11 mouse cellular contexts compared by ENCODE assay signal in genomic region chr9:108693946-108694345, GRCm38 (mm10). TPM values are rescaled to one million over a fixed set of nuclear protein-coding genes. Genes with fewer than 3 reads are reported as not detected.
A peak's percentile ranks its signal among the peaks of the same experiment; 100 is the strongest.
DNase-seq lines count a peak whose midpoint lies in the region; ATAC-seq and TF ChIP-seq lines count a peak whose summit lies in the region.
"Had no signal": no experiment of that assay in that cellular context is flagged by ENCODE, and none has a peak within 500 bp of the region (broad histone marks: within the 10 kb centered on the region; RNA-seq: fewer than 3 reads in every experiment).

No protein-coding gene starts in this region.

- no peak for TF ChIP-seq EP300 in MEL (IDR thresholded peaks at IDR 0.05; ENCODE audit: low read depth in 1 of 2, low read length in 2 of 2)

- no peak for ATAC-seq in heart, embryonic 14.5 days (ENCODE audit: insufficient number of reproducible peaks, insufficient read depth, low FRiP score, low read depth)
- no peak for ATAC-seq in hindbrain, embryonic 12.5 days (ENCODE audit: low FRiP score)
- peak; percentile 33 for ATAC-seq in megakaryocyte progenitor cell, adult 5-6 weeks (replicated peaks; ENCODE audit: poor library complexity)
- no peak for ATAC-seq in monocyte, adult 5-6 weeks (replicated peaks; ENCODE audit: insufficient number of reproducible peaks, low FRiP score, low TSS enrichment, poor library complexity, severe bottlenecking)

- no peaks in the 10 kb centered on the region for H3K36me3 ChIP-seq in heart, embryonic 14.5 days (ENCODE audit: control insufficient read depth, insufficient read depth, low read length)
- peaks cover 7 to 24% of the 10 kb centered on the region in 2 experiments for H3K36me3 ChIP-seq in MEL (ENCODE audit: control insufficient read depth in 1 of 2, insufficient read depth in 2 of 2, low read length in 2 of 2)
- H3K36me3 ChIP-seq in hindbrain, embryonic 12.5 days, result 0 out of 2 replicates have a peak, but pooled peaks cover 5% of the 10 kb centered on the region

- H3K27ac ChIP-seq in heart, embryonic 14.5 days (replicated peaks in 1 of 2; ENCODE audit: control insufficient read depth in 1 of 2, insufficient read depth in 1 of 2, low read depth in 2 of 2, low read length in 2 of 2), result no peak overlapping the region
- H3K27ac ChIP-seq in MEL (ENCODE audit: control insufficient read depth, low read depth, low read length), result no peak overlapping the region
- H3K27ac ChIP-seq in hindbrain, embryonic 12.5 days, result no peak overlapping the region
- H3K27ac ChIP-seq: macrophage had no signal

- peaks cover 3 to 16% of the 10 kb centered on the region in 2 experiments for H3K4me1 ChIP-seq in heart, embryonic 14.5 days (ENCODE audit: control insufficient read depth in 2 of 2, insufficient read depth in 2 of 2, low read length in 2 of 2)
- H3K4me1 ChIP-seq in MEL (ENCODE audit: control insufficient read depth in 1 of 2, insufficient read depth in 2 of 2, low read length in 2 of 2), result peaks cover 7% of the 10 kb centered on the region in 2 experiments
- peaks cover 30% of the 10 kb centered on the region for H3K4me1 ChIP-seq in hindbrain, embryonic 12.5 days

- peak overlapping the region; percentile 95 for H3K4me2 ChIP-seq in heart, embryonic 14.5 days (ENCODE audit: low read length)
- H3K4me2 ChIP-seq in hindbrain, embryonic 12.5 days (replicated peaks), result peak overlapping the region; percentile 77

- no peak overlapping the region for H3K4me3 ChIP-seq in heart, embryonic 14.5 days (ENCODE audit: control insufficient read depth in 1 of 2, insufficient read depth in 1 of 2, low read depth in 1 of 2, low read length in 2 of 2)
- H3K4me3 ChIP-seq in MEL (ENCODE audit: control insufficient read depth in 1 of 2, insufficient read depth in 1 of 2, low read depth in 2 of 2, low read length in 2 of 2), result peak overlapping the region; percentile 81 to 86; a peak in 3 of 4 replicates
- H3K4me3 ChIP-seq in hindbrain, embryonic 12.5 days, result no peak overlapping the region

- intact Hi-C loops in heart, postnatal 36 days (cut with DNase I), result no loop called here

- 82% methylated on average over 4 of the region's 4 CpGs for WGBS in heart, embryonic 14.5 days
- 66% methylated on average over 4 of the region's 4 CpGs for WGBS in hindbrain, embryonic 12.5 days

- no peak for TF ChIP-seq CTCF in MEL (IDR thresholded peaks at IDR 0.05 in 2 of 3, conservative IDR thresholded peaks at IDR 0.05 in 1 of 3; ENCODE audit: control insufficient read depth in 1 of 3, insufficient read depth in 1 of 3, low read depth in 2 of 3, low read length in 3 of 3, poor library complexity in 1 of 3, severe bottlenecking in 1 of 3)

- TF ChIP-seq RAD21 in MEL (IDR thresholded peaks at IDR 0.05; ENCODE audit: low read depth, low read length), result no peak

- peaks cover 42% of the 10 kb centered on the region for H3K79me2 ChIP-seq in MEL (ENCODE audit: control insufficient read depth, insufficient read depth, low read length, poor library complexity)

- H3K9ac ChIP-seq in heart, embryonic 14.5 days (ENCODE audit: low read length), result no peak overlapping the region; the same call in 1 of the 2 replicates
- H3K9ac ChIP-seq in MEL (ENCODE audit: control insufficient read depth, low read depth, low read length, poor library complexity, severe bottlenecking), result no peak overlapping the region
- H3K9ac ChIP-seq in hindbrain, embryonic 12.5 days, result no peak overlapping the region

- DNase-seq in heart, postnatal 36 days, result no peak
- peak; percentile 31 for DNase-seq in MEL (ENCODE audit: low read depth, low spot score)
- no peak for DNase-seq in spleen, adult 12 weeks (ENCODE audit: low spot score)
- DNase-seq in thymus, postnatal 10 days (ENCODE audit: low spot score in 2 of 2), result no peak
- DNase-seq: adrenal gland, adult 8-10 months; cerebellum, postnatal 36 days had no signal

- H3K9me3 ChIP-seq in heart, embryonic 14.5 days (ENCODE audit: control insufficient read depth, low read length), result no peaks in the 10 kb centered on the region
- no peaks in the 10 kb centered on the region for H3K9me3 ChIP-seq in MEL (replicated peaks; ENCODE audit: insufficient read depth, low read length)
- no peaks in the 10 kb centered on the region for H3K9me3 ChIP-seq in hindbrain, embryonic 12.5 days (replicated peaks)

- TF ChIP-seq POLR2A in MEL (IDR thresholded peaks at IDR 0.05; ENCODE audit: control insufficient read depth in 1 of 2, insufficient read depth in 1 of 2, low read depth in 1 of 2, low read length in 2 of 2, poor library complexity in 1 of 2), result no peak

- H3K27me3 ChIP-seq in heart, embryonic 14.5 days (ENCODE audit: control insufficient read depth, insufficient read depth, low read length), result no peaks in the 10 kb centered on the region
- no peaks in the 10 kb centered on the region for H3K27me3 ChIP-seq in MEL (ENCODE audit: control insufficient read depth in 1 of 2, insufficient read depth in 2 of 2, low read length in 2 of 2)
- H3K27me3 ChIP-seq in hindbrain, embryonic 12.5 days, result peaks cover 8% of the 10 kb centered on the region; the same call in 1 of the 2 replicates

TF ChIP-seq in MEL, 35 proteins besides CTCF, POLR2A, EP300 and RAD21:
- no peak for TF ChIP-seq NRF1 (IDR thresholded peaks at IDR 0.05; ENCODE audit: insufficient read depth, low read depth, low read length, poor library complexity, severe bottlenecking)
- no peak for TF ChIP-seq ZNF384 (IDR thresholded peaks at IDR 0.05; ENCODE audit: low read depth, low read length)
- no peak for TF ChIP-seq GABPA (IDR thresholded peaks at IDR 0.05; ENCODE audit: low read depth, low read length)
- no peak for TF ChIP-seq UBTF (IDR thresholded peaks at IDR 0.05; ENCODE audit: borderline replicate concordance, insufficient read depth, low read depth, low read length)
- TF ChIP-seq TAL1 (IDR thresholded peaks at IDR 0.05; ENCODE audit: low read length), result no peak
- TF ChIP-seq POLR2AphosphoS2 (IDR thresholded peaks at IDR 0.05; ENCODE audit: low read length), result no peak
- no peak for TF ChIP-seq ELF1 (IDR thresholded peaks at IDR 0.05; ENCODE audit: low read depth, low read length)
- TF ChIP-seq KAT2A (conservative IDR thresholded peaks at IDR 0.05; ENCODE audit: low read depth, low read length), result no peak
- no peak for TF ChIP-seq MXI1 (IDR thresholded peaks at IDR 0.05; ENCODE audit: low read depth, low read length)
- no peak for TF ChIP-seq ETS1 (IDR thresholded peaks at IDR 0.05; ENCODE audit: low read depth, low read length)
- no peak for TF ChIP-seq JUND (IDR thresholded peaks at IDR 0.05; ENCODE audit: low read depth, low read length)
- TF ChIP-seq MYC (IDR thresholded peaks at IDR 0.05; ENCODE audit: low read depth, low read length), result no peak
- TF ChIP-seq ZKSCAN1 (IDR thresholded peaks at IDR 0.05; ENCODE audit: low read depth, low read length), result no peak
TF ChIP-seq in MEL: peak in this region for 0.

RNA-seq across cellular contexts. Expression of gene Prkar2a, which starts 4.8 kb away (rescaled TPM):
- 31.5 and 33.5 TPM in 2 replicates for polyA plus RNA-seq in heart, embryonic 14.5 days (2014; fragmentation: Nextera tagmentation; extraction: Ambion mirVana)
- 10 to 100 TPM; 86.0 to 88.1 TPM for total RNA-seq in heart, postnatal 36 days (2021)
- 18.9 and 22.4 TPM in 2 replicates for total RNA-seq in MEL (2012; rRNA removed)
- 100 to 1,000 TPM in 1 of 2 experiments, 10 to 100 TPM in 1; 87.9 to 230 TPM for polyA plus RNA-seq in MEL (2012; ENCODE audit: insufficient read depth in 1 of 2, insufficient read length in 2 of 2, low read depth in 1 of 2, low replicate concordance in 2 of 2, missing spikeins in 1 of 2)
- polyA plus RNA-seq in hindbrain, embryonic 12.5 days (2016; fragmentation: Nextera tagmentation; extraction: Ambion mirVana), result 59.3 and 63.8 TPM in 2 replicates
- 20.0 and 21.9 TPM in 2 replicates for total RNA-seq in megakaryocyte progenitor cell, adult 5-6 weeks (2015)
- 17.4 and 29.2 TPM in 2 replicates for total RNA-seq in megakaryocyte progenitor cell, adult 5-6 weeks (2017)
- total RNA-seq in monocyte, adult 5-6 weeks (2017), result 13.1 to 24.5 TPM (median 23.8 TPM) in 3 replicates

RNA-seq across cellular contexts. Expression of gene Slc25a20, which starts 32.1 kb away (rescaled TPM):
- 50.2 and 65.3 TPM in 2 replicates for polyA plus RNA-seq in heart, embryonic 14.5 days (2014; fragmentation: Nextera tagmentation; extraction: Ambion mirVana)
- total RNA-seq in heart, postnatal 36 days (2021), result 100 to 1,000 TPM; 221 to 236 TPM
- total RNA-seq in MEL (2012; rRNA removed), result 15.6 and 19.3 TPM in 2 replicates
- polyA plus RNA-seq in MEL (2012; ENCODE audit: insufficient read depth in 1 of 2, insufficient read length in 2 of 2, low read depth in 1 of 2, low replicate concordance in 2 of 2, missing spikeins in 1 of 2), result 10 to 100 TPM in 1 of 2 experiments, not detected in 1; 24.1 TPM
- 40.0 and 41.4 TPM in 2 replicates for polyA plus RNA-seq in hindbrain, embryonic 12.5 days (2016; fragmentation: Nextera tagmentation; extraction: Ambion mirVana)
- total RNA-seq in megakaryocyte progenitor cell, adult 5-6 weeks (2015), result 18.5 and 21.5 TPM in 2 replicates
- total RNA-seq in megakaryocyte progenitor cell, adult 5-6 weeks (2017), result 26.0 and 28.3 TPM in 2 replicates
- total RNA-seq in monocyte, adult 5-6 weeks (2017), result 41.3 to 54.1 TPM (median 43.3 TPM) in 3 replicates

RNA-seq across cellular contexts. Expression of gene Arih2, which starts 44.8 kb away (rescaled TPM):
- polyA plus RNA-seq in heart, embryonic 14.5 days (2014; fragmentation: Nextera tagmentation; extraction: Ambion mirVana), result 33.5 and 34.8 TPM in 2 replicates
- total RNA-seq in heart, postnatal 36 days (2021), result 10 to 100 TPM; 47.8 to 54.4 TPM
- 55.8 and 59.6 TPM in 2 replicates for total RNA-seq in MEL (2012; rRNA removed)
- polyA plus RNA-seq in MEL (2012; ENCODE audit: insufficient read depth in 1 of 2, insufficient read length in 2 of 2, low read depth in 1 of 2, low replicate concordance in 2 of 2, missing spikeins in 1 of 2), result 10 to 100 TPM in 1 of 2 experiments, not detected in 1; 66.5 TPM
- 50.4 and 54.8 TPM in 2 replicates for polyA plus RNA-seq in hindbrain, embryonic 12.5 days (2016; fragmentation: Nextera tagmentation; extraction: Ambion mirVana)
- total RNA-seq in megakaryocyte progenitor cell, adult 5-6 weeks (2015), result 20.0 and 20.1 TPM in 2 replicates
- 42.5 and 47.4 TPM in 2 replicates for total RNA-seq in megakaryocyte progenitor cell, adult 5-6 weeks (2017)
- 163 to 214 TPM (median 169 TPM) in 3 replicates for total RNA-seq in monocyte, adult 5-6 weeks (2017)

Comparison
In these comparisons a context has a peak if more than half of its experiments do, and no peak if none do; other contexts are left out.
1. H3K4me3 ChIP-seq: peak in MEL (2 of 2); none in heart, embryonic 14.5 days (0 of 2) and hindbrain, embryonic 12.5 days (single experiment).